16 mouse cellular contexts compared by ENCODE assay signal in the genomic region with DNA sequence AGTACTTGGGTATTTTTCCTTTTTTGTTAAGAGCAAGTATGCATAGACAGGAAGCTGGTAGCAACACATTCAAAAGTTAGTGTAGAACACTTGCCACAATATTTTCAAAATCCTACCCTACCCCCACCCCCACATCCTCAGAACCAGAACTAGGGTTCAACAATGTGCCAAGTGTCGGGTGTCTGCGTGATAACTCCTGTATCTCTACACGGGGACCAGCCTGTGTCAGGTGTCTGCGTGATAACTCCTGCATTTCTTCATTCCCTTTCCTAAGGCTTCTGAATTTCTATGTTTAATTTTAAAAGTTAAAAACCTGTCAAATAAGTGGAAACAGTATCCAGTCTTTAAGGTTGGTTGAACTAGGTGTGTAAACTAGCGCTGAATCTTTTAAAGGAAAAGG.
"Had no signal": no experiment of that assay in that cellular context is flagged by ENCODE, and none has a peak within 500 bp of the region (broad histone marks: within the 10 kb centered on the region; RNA-seq: fewer than 3 reads in every experiment).

No protein-coding gene starts in this region.

- H3K4me1 ChIP-seq: neural tube, embryonic 13.5 days; stomach, embryonic 15.5 days had no signal

- H3K9me3 ChIP-seq: neural tube, embryonic 13.5 days; neural tube, embryonic 15.5 days; stomach, embryonic 15.5 days had no signal

- H3K4me3 ChIP-seq: neural tube, embryonic 13.5 days; neural tube, embryonic 15.5 days; stomach, embryonic 15.5 days had no signal

- H3K4me2 ChIP-seq: neural tube, embryonic 13.5 days; neural tube, embryonic 15.5 days; stomach, embryonic 15.5 days had no signal

- DNase-seq: retina, postnatal 1 day; right cerebral cortex, adult 18-20 months; right cerebral cortex, postnatal 14 days; right cerebral cortex, postnatal 25 days; right cerebral cortex, postnatal 4 days; spleen, adult 18-20 months; thymus, adult 18-20 months; thymus, adult 2 months; thymus, postnatal 14 days; thymus, postnatal 25 days; thymus, postnatal 36 days; thymus, postnatal 4 days had no signal

- H3K27ac ChIP-seq: neural tube, embryonic 13.5 days; neural tube, embryonic 15.5 days; stomach, embryonic 15.5 days; stomach, postnatal 0 days had no signal

- H3K27me3 ChIP-seq: neural tube, embryonic 13.5 days; neural tube, embryonic 15.5 days; stomach, embryonic 15.5 days had no signal

- H3K9ac ChIP-seq: neural tube, embryonic 13.5 days; neural tube, embryonic 15.5 days; stomach, embryonic 15.5 days had no signal
